Mouse (Mus musculus): ENCODE results near the gene Gm49361.
A peak's percentile ranks its signal among the peaks of the same experiment; 100 is the strongest.
"Not testable (repeated sequence)": the region's sequence is repeated elsewhere in the genome, so short reads cannot be mapped to it uniquely, and the experiment has no call there.

Gm49361 gene

DNA sequence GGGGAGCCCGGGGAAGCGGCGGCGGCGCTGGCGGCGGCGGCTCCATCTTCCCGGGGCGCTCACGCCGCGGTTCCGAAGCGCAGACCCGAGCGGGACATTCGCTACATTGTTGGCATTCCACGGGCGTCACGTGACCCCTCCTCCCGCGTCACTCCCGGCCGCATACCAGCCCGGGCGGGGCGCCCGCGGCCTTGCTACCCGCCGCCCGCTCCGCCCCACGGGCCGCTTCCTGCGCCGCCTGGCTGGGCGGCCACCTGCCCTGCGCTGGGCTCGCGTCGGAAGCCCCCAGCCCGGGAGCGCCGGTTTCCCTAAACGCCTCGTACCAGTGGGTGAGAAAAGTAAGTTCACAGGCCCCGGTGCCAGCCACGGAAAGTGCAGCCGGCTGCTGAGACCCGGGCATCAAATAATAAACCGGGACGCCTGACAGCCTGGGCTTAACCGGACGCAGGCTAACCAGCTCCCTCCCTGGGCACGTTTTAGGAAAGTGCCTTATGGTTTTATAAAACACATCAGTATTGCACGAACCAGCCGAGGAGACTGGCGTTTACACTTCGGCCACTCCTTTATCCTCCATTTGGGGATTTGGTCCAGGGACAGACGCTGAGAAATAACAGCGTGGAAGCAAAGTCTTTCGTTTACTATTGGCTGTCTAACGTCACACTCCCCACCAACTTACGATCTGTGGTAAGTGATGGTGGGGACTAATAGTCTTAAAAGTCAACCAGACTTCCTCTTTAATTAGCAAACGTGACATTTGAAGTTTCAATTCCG is at the start of gene Gm49361:
Gm49361 (minus strand) TSS at position 103 of the 771 bp plus-strand sequence.
- peak; percentile 91 for DNase-seq (ENCODE audit: low read depth)

DNA sequence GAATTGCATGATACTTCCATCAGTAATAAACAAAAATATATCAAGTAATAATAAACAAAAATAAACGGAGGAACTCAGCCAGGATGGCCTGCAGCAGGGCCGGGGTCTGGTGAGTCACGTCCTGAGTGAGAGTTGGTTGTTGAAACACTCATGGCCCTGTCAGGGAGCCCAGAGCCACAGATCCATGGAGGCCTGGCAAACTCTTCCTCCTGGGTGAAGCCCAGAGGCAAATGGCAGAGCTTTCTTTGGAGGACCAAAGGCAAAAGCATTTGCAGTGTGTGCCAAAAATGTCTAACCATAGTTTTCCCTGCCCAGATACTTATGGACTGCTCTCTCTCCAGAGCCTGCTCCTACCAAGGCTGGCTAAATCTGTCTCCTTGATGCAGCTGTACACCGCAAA is 45.3 kb upstream of the Gm49361 start:
- DNase-seq (ENCODE audit: low read depth), result no peak

DNA sequence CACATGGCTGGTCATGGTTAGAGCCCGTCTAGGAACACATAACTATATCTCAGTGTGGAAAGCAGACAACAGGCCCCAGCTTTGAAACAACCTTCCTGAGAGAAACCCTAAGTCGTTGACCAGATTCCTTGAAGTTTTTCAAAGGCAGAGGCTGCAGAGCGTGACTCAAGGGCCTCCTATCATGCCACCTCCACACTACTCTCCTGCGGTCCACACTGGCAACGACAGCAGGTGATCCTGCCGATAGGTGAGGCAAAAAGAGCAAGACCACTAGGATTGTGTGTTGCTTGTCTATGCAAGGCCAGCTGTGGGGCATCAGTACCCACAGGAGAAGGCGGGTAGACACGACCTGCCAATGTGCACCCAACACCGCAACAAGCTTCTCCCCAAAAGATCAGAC is 43.9 kb upstream of the Gm49361 start:
- no peak for DNase-seq (ENCODE audit: low read depth)

DNA sequence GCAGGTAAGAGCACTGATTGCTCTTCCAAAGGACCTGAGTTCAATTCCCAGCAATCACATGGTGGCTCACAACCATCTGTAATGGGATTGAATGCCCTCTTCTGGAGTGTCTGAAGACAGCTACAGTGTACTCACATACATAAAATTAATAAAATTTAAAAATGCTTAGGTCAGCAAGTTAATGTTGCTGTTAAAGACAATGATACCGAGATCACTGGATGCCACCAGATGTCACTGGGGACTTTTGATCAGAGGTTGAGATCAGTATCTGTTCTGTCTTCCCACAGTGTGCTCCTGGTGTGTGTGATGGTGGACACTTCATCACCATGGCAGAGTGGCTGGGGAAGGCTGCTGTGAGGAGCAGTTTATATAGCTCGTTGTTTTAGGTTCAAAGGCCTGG is 43.4 kb upstream of the Gm49361 start:
- DNase-seq (ENCODE audit: low read depth), result no peak

DNA sequence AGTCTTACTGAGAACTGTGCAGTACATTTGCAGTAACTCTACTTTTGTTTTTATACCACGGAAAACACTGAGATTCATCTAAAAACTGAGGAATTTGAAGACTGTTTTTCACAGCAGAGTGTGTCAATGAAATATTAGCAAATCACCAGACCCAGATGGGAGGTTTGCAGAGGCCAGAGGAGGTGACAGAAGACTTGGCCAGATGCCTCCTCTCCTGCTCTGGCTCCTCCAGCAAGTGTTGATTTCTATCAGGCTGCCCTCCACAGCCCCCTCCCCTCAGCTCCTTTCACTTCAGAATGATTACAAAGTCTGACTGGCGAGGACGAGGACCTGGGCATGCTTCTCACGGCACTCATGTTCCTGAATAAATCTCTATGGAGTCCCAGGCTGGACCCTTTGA is 41.5 kb upstream of the Gm49361 start:
- no peak for DNase-seq (ENCODE audit: low read depth)

DNA sequence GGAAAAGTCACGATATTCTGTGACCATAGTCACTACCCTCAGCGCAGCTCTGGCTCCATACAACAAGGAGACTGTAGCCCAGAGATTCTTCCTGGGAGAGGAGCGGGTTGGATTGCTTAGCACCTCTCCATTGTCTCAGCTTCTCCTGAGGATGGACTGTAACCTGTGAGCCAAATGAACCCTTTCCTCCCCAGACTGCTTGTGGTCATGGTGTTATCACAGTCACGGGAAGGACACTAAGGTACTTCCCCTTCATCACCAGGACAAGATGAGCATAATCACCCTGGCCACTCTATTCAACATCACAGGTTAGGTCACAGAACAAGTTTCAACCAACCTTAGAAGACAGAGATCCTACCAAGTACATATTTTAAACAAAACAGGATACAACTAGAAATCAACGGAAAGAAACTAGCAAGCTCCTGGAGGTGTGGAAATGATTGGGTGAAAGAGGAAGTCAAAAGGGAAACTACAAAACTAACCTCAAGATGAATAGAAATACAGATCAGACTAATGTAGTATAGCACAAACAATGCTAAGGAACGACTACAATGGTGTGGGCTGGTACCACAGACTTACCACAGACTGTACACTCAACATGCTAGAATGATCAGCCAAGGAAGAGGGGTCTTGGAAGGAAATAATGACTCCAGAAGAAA is 26.4 kb upstream of the Gm49361 start:
- DNase-seq (ENCODE audit: low read depth), result peak; percentile 82

DNA sequence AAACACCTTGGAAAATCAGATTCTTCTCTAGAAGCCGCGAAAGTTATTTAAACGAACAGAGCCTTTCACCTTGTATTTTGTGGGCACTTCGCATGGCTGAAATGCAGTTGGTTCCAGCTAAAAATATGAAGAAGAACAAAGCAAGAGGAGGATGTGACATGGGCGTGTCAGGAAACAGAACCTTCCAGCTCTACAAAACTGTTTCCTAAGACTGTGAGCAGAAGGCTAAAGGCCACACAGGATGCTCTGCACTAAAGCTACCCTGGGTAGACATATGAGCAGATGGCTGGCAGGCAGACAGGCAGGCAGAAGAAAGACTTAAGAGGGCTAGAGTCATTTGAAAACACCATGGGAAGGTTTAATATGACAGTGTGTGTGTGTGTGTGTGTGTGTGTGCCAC is 23.2 kb upstream of the Gm49361 start:
- DNase-seq (ENCODE audit: low read depth), result peak; percentile 77

DNA sequence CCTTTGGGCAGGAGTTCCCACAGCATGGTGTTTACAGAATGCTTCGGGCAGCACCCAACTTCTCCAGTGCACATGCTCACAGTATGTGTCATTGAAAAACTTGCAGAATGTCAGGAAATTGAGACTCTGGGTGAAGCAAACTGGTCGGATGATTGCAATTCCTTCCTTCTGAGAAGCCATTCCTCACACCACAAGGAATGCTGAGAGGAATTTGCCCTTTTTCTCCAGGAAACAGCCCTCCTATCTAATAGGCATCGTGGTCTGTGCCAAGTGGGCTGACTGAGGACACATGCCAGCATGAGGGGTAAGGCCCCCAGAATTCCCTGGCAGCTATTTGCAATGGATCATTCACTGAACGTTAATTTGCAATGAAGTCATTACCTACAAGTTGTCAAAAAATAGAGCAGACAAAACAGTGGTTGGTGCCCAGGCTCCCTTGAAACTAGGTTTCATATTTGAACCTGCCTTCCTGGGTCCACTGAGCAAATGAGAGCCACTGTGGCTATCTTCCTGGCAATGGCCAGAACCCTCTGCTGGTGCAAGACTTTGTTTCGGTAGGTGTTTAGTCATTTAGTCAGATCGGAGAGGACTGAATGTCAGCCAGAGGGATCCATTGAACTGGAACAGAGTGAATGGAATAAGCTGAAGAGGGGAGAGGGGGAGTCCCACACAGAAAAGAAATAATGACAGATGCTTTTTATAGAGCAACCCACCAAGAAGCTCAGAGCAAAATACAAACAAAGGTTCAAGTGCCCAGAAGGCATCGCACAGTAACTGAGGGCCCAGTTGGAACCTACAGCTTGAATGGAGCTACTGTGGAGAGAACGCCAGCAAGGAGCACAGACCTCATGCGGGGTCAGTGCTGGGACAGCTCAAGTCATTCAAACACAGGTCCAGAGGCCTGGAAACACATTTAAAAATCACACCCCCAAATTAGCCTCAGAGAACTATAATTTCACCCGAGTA is 14.8 kb upstream of the Gm49361 start:
- no peak for DNase-seq (ENCODE audit: low read depth)

DNA sequence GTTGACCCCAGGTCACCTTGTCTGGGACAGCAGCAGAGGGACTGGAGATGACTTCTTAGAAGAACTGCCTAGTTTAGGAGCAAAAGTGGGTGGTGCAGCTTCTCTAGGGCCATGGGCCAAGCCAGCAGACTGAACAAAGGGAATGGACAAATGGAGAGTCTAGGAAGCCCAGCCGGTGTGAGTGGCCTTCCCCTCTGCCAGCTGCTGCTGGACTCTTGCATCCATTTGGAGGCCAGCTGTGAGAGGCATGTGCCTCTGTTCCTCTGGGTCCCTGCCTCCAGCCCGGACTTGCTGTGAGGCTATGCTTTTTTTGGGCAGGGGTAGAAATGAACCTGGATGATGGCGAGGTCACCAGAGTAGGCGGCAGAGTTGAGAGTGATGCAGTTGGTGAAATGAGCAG is 12.3 kb upstream of the Gm49361 start, which contains the start of gene Lats2:
Lats2 (minus strand) TSS at position 152 of the 400 bp plus-strand sequence.
- no peak for DNase-seq (ENCODE audit: low read depth)

DNA sequence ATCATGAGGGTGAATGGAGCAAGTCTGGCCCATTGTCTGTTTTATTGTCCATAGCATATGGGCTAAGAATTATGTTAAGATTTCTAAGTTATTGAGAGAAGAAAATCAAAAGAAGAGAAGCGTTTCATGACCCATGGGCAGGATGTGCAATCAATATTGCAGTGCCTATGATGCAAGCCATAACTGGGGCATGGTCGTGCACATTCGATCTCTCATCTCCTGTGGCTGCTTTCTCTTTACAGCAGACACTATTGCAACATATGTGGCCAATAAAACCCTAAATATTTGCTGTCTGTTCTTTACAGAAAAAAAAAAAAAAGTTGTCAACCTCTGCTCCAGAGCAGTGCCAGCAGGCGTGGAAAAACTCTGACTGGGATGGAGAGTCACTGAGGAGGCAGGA is 10.2 kb upstream of the Gm49361 start:
- DNase-seq (ENCODE audit: low read depth), result no peak

DNA sequence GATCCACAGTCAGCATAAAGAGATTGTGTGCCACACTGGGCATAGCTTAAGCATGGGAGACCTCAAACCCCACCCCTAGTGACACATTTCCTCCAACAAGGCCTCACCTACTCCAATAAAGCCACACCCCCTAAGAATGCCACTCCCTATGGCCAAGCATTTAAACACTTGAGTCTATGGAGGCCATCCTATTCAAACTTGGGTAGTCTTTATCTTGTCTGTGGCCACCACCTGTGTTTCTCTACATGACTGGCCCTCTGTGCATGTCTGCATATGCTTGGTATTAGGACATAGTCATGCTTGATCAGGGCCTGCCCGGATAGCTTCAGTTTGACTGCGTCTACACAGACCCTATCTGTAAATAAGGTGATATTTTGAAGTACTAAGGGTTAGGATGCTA is 9.8 kb upstream of the Gm49361 start:
- no peak for DNase-seq (ENCODE audit: low read depth)

DNA sequence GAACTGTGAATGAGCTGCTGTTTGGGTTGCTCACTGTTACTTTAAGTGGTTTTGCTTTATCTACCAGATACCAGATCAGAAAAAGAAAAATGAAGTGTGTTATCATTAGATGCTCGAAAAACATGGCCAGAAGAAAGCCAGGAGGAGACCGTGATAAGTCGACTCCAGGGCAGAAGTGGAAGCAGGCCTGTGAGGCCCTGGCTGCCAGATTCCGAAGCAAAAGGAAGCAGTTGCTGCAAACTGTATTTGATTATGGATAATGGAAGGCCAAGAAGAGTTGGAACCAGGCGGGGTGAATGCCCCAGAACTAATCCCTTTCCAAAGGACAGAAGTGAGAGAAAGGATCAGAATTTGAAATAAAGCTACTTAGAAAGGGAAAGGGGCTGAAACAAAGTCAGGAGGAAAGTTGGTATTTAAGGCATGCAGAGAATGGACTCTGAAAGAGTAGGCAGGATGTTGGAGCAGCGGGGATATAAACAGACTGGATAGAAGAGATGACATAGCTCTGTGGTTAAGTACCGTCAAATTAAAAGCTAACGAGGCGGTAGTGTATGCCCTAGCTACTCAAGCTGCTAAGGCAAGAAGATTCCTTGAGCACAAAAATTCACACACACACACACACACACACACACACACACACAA is 7.6 kb upstream of the Gm49361 start:
- no peak for DNase-seq (ENCODE audit: low read depth)

DNA sequence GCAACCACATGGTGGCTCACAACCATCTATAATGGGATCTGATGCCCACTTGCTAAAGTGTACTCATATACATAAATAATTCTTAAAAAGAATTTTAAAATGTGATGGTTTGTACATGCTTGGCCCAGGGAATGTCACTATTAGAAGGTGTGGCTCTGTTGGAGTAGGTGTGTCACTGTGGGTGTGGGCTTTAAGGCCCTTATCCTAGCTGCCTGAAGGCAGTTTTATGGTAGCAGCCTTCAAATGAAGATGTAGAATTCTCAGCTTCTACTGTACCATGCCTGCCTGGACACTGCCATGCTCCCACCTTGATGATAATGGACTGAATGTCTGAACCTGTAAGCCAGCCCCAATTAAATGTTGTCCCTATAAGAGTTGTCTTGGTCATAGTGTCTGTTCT is 5.1 kb upstream of the Gm49361 start:
- not testable (repeated sequence) for DNase-seq (ENCODE audit: low read depth)

DNA sequence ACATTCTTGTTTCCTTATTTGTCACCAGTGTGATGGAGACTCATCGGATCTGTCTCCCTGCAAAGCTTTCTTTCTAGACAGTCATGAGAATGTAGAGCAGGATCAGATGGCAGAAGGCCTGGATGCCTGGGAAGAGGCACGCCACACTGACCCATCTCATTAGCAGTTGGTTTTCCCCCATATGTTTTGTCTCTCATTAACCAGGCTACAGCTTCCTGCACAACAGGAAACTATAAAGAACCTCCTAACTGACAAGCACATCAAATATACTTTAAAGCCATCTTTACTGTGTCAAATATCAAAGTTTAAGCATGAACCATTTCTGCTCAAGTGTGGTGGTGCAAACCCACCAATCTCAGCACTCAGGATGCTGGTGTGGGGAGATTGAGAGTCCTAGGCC is 3.6 kb upstream of the Gm49361 start:
- peak; percentile 59 for DNase-seq (ENCODE audit: low read depth)

DNA sequence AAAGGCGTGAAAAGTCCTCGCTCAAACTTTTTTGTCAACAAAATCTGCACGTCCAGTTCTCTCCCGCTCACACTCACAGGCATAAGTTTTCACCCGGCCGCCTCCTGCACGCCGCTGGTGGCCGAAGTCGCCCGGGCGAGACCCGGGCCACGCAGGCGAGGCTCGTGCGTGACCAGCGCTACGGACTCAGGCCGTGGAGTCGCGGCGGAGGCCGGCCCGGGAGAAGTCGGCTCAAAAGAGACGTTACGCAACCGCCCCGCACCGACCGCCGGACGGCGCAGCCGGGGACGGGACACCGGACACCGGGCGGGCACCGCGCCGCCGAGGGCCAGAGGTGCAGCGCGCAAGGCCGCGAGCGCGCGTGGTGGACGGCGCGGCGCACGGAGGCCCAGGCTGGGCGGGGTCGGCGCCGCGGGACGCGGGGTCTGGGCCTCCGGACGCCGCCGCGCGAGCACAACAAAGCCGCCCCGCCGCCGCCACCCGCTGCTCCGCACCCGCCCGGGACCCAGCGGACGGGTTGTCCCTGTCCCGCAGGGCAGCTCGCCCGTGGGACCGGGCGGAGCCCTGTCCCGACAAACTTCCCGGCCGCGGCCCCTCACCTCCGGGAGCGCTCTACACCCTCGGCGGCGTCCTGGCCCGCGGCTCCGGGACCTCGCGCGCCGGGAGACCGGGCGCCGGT is 473 bp downstream of the Gm49361 start:
- peak; percentile 52 for DNase-seq (ENCODE audit: low read depth)

DNA sequence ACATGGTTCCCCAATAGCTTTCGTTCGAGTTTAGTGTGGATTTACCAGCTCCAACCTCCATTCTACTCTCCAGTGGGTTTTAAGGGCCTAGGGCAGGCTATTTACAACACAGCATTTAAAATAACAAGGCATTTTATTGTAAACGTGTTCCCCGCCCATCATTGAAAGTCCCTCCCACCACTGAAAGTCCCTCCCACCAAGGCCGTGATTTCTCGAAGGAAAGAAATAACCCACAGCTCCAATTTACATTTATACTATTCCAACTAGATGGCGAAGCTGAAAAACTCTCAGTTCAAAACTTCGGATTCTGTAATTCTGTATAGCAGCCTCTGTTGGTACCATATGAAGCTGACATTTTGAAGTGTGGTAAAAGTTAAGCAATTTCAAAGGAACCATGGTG is 1.4 kb downstream of the Gm49361 start:
- DNase-seq (ENCODE audit: low read depth), result peak; percentile 80

DNA sequence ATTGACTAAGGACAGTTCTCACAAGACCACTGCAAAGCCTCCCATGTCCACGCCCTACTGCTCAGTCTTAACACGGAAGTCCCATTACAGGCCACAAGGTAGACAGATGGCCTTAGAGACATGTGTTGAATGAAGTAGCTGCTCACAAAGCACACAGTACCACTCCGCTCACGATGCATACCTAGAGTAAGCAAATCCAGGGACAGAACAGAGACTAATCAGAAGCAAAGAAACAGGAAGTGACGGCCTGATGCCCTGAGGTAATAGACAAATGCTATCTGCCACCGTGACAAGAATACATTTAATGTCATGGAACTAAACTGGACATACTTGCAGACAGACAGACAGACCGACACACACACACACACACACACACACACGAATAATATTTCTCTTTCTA is 5.3 kb downstream of the Gm49361 start:
- DNase-seq (ENCODE audit: low read depth), result no peak

DNA sequence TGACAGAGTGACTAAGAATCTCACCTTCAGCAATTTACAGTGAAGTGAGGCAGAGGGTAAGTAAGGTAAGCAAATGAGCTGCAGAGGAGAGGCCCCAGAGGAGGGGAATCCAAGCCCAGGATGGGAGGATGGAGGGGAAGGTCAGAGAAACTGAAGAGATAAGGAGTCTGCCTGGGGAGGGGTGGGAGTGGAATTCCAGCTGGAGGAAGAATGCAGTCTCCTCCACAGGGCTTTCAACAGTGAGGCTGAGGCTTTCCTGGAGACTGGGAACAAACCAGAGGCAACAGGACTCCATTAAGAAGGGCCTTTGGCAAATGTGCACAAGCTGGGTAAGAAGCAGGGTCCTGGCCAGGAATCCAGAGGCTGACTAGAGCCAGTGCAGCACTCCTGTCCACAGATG is 8.8 kb downstream of the Gm49361 start:
- no peak for DNase-seq (ENCODE audit: low read depth)

DNA sequence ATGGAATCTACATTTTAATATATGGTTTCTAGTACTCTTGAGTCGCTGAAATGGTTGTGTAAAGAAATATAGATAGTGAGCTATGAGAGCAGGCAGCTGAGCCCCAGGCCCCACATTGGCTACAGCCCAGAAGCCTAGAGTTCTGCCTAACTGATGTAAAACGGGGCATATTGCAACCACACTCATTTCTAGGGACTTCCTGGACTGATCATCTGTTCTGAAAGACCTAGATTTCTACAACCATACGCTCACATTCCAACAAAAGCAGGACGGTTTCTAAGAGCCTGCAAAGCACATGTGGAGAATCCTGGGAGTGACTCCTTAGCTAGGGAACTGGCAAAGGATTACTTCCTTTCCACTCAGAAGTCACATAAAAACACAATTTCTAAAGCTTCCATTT is 9.8 kb downstream of the Gm49361 start:
- no peak for DNase-seq (ENCODE audit: low read depth)

DNA sequence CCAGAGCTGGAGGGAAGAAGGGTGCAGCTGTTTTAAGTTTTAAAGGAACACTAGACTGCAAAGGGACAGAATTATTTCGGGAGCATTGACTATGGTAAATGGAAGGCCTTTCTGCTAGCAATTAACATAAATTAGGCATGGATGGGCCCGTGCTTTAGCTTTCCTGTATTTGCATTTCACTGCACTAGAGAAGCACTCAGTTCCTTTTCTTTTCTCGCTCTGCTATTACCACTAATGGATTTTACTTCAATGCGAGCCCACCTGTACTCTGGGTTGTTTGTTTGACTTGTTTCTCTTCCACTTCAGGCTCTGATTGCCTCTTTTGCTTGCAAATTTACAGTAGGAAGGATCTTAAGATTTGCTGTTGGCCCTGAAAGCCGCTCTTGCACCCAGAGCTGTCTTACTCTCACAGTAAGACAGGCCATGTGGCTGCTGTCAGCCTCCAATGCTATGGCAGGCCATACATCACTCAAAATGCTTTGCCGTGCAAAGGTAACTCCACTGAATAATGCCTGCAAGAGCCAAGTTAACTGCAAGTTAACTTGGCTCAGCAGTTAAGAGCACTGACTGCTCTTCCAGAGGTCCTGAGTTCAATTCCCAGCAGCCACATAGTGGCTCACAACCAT is 13.1 kb downstream of the Gm49361 start:
- no peak for DNase-seq (ENCODE audit: low read depth)

DNA sequence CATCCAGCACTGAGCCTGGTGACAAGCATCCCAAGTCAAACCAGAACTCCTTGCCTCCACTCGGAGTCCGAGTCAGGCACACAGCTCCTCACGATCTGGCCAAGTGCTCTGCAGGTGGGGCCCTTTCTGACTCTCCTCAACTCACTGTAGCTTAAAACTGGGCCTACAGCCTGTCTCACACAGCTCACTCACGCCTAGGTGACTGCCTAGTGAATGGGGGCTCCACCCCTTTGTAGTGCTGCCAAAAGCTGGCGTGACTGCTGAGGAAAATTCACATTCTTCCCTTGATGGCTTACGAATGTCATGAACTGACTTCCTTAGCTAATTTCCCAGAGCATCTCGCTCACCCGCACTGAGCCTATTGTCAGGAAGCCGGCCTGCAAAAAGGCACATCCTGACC is 15.4 kb downstream of the Gm49361 start:
- DNase-seq (ENCODE audit: low read depth), result no peak

All from induced T-regulatory cell, adult 2 months (primary cell).